Mouse (Mus musculus) duodenum, adult 2 months (tissue): ENCODE measurements around the gene AF067061. TPM values are rescaled to one million over a fixed set of nuclear protein-coding genes. Genes with fewer than 3 reads are reported as not detected.

Source experiments
- polyA plus RNA-seq: library from polyadenylated mRNA; depleted of rRNA; stranded (reverse); fragments of >200 nt; gene quantifications from 2 replicates; pipeline ENCODE4 v1.2.3, GENCODE M21; 2012; ENCODE audit warnings: low replicate concordance; rRNA removed

The AF067061 gene
- polyA plus RNA-seq: not detected in 2 replicates

DNA sequence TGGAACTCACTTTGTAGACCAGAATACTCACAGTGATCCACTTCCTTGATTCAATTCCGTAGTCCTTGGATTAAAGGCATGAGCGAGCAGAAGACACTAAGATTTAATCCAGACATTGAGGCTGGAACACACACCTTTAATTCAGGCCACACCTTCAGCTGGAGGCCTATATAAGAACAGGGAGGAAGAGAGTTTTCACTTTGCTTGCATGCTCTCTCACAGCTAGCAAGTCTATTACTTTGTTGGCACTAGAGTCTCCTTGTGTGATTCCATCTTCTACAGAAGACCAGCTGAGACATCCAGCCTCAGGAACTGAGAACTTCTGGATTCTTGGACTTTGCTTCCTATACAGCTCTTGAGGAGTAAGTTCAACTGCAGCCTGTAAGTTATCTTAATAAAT is at the start of gene AF067061:
AF067061 (plus strand) TSS at position 245 of the 400 bp plus-strand sequence.

GRCm38 (mm10) chr13:120215847-120216246 is 47.1 kb upstream of the AF067061 start, which contains the start of gene Gm21762:
Gene Gm21762, minus strand, starts transcription at chr13:120215947.

DNA sequence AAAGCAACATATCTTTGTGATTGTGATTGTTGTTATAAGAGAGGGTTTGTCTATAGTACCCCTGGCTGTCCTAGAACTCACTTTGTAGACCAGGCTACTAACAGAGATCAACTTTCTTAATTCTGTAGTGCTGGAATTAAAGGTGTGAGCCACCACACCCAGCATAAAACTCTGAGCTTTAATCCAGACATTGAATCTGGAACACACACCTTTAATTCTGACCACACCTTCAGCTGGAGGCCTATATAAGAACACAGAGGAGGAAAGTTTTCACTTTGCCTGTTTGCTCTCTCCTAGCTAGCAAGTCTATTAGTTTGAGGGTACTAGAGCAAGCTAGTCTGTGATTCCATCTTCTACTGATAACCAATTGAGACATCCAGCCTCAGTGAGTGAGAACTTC is 24.1 kb upstream of the AF067061 start, which contains the start of gene Gm21731:
Gm21731 (plus strand) TSS at position 301 of the 400 bp plus-strand sequence.

GRCm38 (mm10) chr13:120299991-120300442 is 37.1 kb downstream of the AF067061 start, which contains the start of gene BC147527:
Gene BC147527, plus strand, starts transcription at chr13:120300392.

Other genes starting within 250 kb of the AF067061 start
- not detected in 2 replicates for gene Gm36079, start 236.1 kb upstream of the AF067061 start, polyA plus RNA-seq
- not detected in 2 replicates for gene Gm21188, start 210.9 kb upstream of the AF067061 start, polyA plus RNA-seq
- not detected in 2 replicates for gene Gm20767, start 122.9 kb upstream of the AF067061 start, polyA plus RNA-seq
- gene Gm21818, start 90.7 kb upstream of the AF067061 start, polyA plus RNA-seq: not detected in 2 replicates
- gene Gm21762, start 47.2 kb upstream of the AF067061 start, polyA plus RNA-seq: not detected in 2 replicates
- not detected in 2 replicates for gene Gm21731, start 24.0 kb upstream of the AF067061 start, polyA plus RNA-seq
- gene BC147527, start 37.3 kb downstream of the AF067061 start, polyA plus RNA-seq: not detected in 2 replicates
- gene Tcstv3, start 53.8 kb downstream of the AF067061 start, polyA plus RNA-seq: not detected in 2 replicates